Mouse (Mus musculus) mammary gland, adult 2 months (tissue): ENCODE measurements around the gene Olfr984. TPM values are rescaled to one million over a fixed set of nuclear protein-coding genes. Genes with fewer than 3 reads are reported as not detected.

Source experiments
- polyA plus RNA-seq: library from polyadenylated mRNA; depleted of rRNA; stranded (reverse); fragments of >200 nt; gene quantifications from 2 replicates; pipeline ENCODE4 v1.2.3, GENCODE M21; 2012; ENCODE audit warnings: low replicate concordance; rRNA removed

Olfr984 gene
- not detected in 2 replicates for polyA plus RNA-seq

GRCm38 (mm10) chr9:40114106-40114505, at the start of gene Olfr984:
TSS of gene Olfr984 (minus strand) at chr9:40114206.

GRCm38 (mm10) chr9:40130084-40130483, 16.1 kb upstream of the Olfr984 start, which contains the start of gene Olfr985:
TSS of gene Olfr985 (minus strand) at chr9:40130184.

GRCm38 (mm10) chr9:40093495-40093894, 20.5 kb downstream of the Olfr984 start, which contains the start of gene Olfr983:
TSS of gene Olfr983 (minus strand) at chr9:40093595.

GRCm38 (mm10) chr9:40073529-40073928, 40.5 kb downstream of the Olfr984 start, which contains the start of gene Olfr982:
TSS of gene Olfr982 (plus strand) at chr9:40073829.

Other genes with a start within 250 kb of the Olfr984 start
- not detected in 2 replicates for gene Olfr972, start 247.8 kb downstream of the Olfr984 start, polyA plus RNA-seq
- not detected in 2 replicates for gene Olfr229, start 206.9 kb downstream of the Olfr984 start, polyA plus RNA-seq
- not detected in 2 replicates for gene Olfr974, start 176.7 kb downstream of the Olfr984 start, polyA plus RNA-seq
- not detected in 2 replicates for gene Olfr975, start 162.2 kb downstream of the Olfr984 start, polyA plus RNA-seq
- not detected in 2 replicates for gene Olfr976, start 153.1 kb downstream of the Olfr984 start, polyA plus RNA-seq
- gene Olfr978, start 122.1 kb downstream of the Olfr984 start, polyA plus RNA-seq, result not detected in 2 replicates
- gene Olfr979, start 110.7 kb downstream of the Olfr984 start, polyA plus RNA-seq, result not detected in 2 replicates
- not detected in 2 replicates for gene Olfr980, start 104.6 kb downstream of the Olfr984 start, polyA plus RNA-seq
- not detected in 2 replicates for gene Olfr981, start 92.7 kb downstream of the Olfr984 start, polyA plus RNA-seq
- gene Olfr982, start 40.4 kb downstream of the Olfr984 start, polyA plus RNA-seq, result not detected in 2 replicates
- not detected in 2 replicates for gene Olfr983, start 20.6 kb downstream of the Olfr984 start, polyA plus RNA-seq
- not detected in 2 replicates for gene Olfr985, start 16.0 kb upstream of the Olfr984 start, polyA plus RNA-seq
- gene Tmem225, start 33.9 kb upstream of the Olfr984 start, polyA plus RNA-seq, result not detected in 2 replicates
- gene Olfr986, start 66.7 kb upstream of the Olfr984 start, polyA plus RNA-seq, result not detected in 2 replicates
- 0.86 and 1.8 TPM in 2 replicates for gene Zfp202, start 78.1 kb upstream of the Olfr984 start, polyA plus RNA-seq
- gene Scn3b, start 155.0 kb upstream of the Olfr984 start, polyA plus RNA-seq, result 0.66 and 1.0 TPM in 2 replicates